Mouse (Mus musculus): ENCODE measurements around the gene Rcor2.

DNA sequence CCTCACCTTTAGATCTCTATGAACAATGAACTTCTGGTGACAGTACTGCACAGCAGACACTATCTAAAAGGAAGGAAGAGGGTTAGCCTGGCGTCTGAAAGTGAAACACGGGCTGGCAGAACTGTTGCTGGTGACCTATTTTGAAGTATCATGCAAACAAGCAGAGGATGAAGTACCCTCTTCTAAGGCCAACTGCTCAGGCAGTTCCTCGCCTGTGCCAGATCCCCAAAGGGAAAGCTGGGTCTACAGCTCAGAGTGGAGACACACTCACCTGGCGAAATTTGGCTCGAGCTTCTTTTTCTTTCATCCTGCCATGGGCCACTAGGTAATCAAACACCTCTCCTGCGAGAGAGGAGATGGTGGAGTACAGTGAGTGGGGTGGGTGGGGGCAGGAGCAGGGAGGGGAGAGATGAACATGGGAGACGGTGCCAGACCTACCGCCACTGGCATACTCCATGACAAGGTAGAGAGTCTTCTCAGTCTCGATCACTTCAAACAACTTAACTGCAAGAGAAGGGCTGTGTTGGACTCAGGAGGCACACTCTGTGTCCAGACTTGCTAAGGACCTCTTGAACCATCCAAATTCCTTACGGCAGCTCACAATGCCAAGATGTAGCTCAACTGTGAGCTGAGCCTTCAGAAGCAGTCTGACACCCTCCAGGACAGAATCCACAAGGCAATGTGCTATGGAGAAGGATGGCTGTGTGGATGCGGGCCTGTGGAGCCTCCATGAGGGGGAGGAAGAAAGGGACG, 19.6 kb downstream of the Rcor2 start:
- TF ChIP-seq TAL1 (IDR thresholded peaks at IDR 0.05; ENCODE audit: low read length) (no peak), GATA1 (IDR thresholded peaks at IDR 0.05; ENCODE audit: low read length) (no peak)

Data from erythroblast, embryonic 14.5 days (primary cell).